Mouse (Mus musculus) retina, postnatal 7 days (tissue): Measurements from ENCODE around the gene Ntn1.

ENCODE experiments used
- DNase-seq: peaks from one replicate; pipeline ENCODE4 v3.0.0-alpha.2; 2012; ENCODE audit warnings: low read depth, low spot score

The Ntn1 gene

DNA sequence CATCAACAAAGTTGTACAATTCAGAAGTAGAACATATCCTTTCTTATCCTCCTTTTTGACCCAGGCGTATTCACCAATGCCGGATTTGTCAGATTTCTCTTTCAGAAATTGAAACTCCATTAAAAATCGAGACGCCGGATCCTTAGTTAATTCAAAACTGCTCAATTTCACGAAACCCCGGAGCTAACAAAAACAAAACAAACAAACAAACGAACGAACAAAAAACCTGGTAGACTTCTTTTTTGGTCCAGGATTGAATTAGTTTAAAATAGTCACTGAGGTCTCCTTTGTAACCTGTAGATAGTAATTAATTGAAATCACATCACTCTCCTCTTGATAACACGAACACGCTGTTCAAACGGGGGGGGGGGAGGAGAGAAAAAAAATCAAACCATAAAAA is 16.5 kb downstream of the Ntn1 start:
- DNase-seq, result no peak

DNA sequence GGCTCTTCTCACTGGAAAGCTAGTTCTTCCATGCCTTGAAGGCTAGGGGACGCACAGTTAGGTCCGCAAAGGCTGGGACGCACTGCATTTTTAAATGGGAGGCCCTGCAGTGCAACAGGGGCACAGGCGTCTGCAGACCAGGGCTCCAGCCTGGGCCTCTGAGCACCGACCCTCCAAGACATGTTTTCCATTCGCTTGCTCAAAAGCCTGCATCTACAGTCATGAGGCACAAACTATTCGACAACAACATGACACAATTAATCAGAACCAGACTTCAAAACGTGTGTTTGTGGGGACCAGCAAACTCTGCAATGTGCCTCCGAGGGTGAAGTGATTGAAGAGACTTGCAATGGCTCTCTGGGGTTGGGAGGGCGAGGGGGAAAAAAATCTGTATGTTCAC is 17.1 kb downstream of the Ntn1 start:
- no peak for DNase-seq

DNA sequence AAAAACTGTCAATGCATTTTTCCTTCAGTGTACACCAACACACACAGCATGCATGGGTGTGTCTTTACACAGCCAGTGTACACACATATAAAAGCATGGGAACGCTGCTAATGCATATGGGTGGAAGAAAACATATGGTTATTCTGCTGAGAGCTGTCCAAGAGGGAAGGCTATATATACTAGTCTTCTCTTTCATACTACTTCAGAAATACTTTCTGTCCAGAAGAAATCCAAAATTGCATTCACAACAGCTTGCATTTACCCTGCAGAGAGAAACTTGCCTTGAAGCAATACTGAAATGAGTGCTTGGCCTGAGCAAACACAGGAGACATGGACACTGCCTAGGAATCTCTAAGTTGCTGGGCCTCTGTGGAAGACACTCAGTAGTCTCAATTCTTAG is 18.8 kb downstream of the Ntn1 start:
- no peak for DNase-seq

DNA sequence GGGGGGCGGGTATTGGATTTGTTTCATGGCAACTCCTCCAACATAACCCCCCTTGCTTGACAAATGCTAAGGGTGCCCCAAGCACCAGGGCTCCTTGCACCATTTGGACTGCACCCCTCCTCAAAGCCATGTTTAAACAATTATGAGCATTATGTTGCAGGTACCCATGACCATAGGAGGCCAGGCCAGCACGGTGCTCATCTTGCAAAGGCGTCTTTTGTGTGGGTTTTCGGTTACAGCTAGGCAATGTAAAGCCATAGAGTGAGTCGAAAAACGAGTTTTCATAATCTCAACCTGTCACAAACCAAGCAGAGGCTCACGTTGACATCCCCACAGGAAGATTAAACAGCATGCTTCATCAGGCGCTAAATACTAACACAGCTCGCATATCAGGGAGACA is 19.3 kb downstream of the Ntn1 start:
- DNase-seq, result no peak

DNA sequence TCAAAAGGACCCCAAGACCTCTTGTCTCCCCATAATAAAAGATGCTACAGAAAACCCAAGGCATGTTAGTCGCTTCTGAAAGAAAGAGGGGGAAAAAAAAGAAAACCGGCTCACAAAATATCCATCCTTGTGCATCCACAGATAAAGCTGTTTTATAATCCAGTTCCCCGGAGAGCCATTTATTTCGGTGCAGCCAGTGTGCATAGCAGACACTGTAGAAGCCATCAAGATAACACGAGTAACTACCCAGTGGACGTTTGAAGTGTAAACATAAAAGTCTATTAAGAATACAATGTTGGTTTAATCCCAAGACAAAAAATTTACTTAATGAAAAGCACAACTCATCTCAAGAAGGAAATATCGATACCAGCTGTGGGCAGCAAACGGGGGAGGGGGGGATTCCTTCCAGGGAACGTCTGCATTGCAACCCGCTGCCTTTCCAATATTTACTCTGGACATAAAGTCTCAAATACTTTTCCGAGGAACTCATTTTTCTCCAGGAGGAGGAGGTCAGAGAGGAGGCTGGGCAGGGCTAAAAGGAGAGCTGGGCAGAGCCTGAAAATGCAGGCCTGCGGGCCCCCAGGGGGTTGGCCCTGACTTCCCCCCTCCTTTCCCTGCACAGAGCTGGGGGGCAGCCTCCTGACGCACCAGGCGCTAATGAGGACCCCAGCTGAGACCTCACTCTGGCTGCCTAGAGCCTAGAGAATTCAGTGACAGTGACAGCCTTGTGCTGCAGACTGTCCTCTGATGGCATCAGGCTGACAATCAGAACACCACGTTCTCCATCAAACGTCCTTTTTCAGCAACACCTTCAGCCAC is 21.5 kb downstream of the Ntn1 start:
- no peak for DNase-seq

DNA sequence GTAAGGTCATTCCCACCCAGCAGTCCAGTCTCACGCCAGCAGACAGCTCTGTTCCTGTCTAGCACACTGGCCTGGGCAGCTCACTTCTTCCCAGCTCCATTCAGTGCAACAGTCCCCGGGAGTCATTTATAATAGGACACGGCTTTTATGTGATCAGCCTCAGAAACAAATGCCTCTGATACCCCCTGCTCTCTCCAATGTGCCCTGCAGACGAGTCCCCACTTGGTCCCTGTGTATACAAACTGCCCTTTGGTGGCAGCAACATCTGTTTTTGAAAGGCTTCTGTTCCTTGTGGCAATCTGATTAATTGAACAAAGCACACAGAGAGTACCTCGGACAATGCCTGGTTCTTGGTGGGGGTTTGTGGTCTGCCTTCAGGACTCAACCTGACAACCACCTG is 22.2 kb downstream of the Ntn1 start:
- DNase-seq, result no peak

DNA sequence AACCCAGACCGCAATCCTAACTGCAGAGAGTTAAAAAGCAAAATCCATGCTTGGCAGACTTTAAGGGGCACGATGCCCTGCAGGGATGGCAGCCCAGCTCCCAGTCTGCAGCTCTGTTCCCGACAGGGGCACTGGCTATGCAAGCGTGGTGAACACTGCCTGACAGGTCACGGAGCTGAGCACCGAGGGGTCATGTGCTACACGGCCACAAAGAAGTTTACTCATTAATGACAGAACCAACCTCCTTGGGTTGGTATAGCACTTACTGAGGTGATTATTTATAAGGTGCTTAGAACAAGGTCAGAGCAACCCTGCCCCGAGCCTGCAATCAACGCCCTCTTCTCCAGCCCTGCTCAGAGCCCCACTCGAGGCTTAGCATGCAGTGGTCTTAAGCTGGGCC is 27.5 kb downstream of the Ntn1 start:
- no peak for DNase-seq

DNA sequence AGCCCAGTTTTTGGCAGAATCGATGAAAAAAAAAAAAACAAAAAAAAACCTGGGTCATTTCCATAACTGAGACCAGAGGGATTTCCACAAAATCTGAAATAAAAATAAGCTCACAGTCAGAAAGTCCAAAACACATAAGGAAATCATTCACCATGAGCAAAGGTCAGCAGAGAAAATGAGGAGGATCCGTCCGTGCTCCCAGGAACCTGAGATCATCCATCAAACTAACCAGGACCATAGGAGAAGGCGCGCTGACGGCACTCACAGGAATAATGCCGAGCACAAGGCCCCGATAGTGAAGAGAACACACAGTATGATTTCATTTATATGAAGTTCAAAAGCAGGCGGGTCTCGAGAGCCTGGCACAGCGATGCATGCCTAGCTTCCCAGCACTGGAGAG is 29.0 kb downstream of the Ntn1 start:
- DNase-seq, result no peak

DNA sequence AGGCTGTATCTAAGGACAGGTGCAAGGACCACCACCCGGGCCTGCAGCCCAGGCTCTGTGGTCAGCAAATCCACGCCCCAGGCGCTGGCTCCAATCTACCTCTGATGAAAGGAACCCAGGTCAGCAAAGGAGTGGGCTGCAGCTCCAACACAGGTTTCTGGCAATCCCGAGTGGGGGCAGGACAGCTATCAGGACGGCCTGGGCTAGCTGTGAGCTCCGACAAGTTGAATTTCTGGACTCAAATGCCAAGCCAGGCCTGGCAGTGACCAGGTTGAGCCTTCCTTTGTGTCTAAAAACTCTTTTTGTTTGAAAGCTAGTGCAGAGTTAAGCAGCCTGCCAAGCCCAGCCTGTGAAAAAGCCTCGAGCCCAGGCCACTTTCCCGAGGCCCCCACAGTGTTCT is 43.7 kb downstream of the Ntn1 start:
- DNase-seq, result no peak

DNA sequence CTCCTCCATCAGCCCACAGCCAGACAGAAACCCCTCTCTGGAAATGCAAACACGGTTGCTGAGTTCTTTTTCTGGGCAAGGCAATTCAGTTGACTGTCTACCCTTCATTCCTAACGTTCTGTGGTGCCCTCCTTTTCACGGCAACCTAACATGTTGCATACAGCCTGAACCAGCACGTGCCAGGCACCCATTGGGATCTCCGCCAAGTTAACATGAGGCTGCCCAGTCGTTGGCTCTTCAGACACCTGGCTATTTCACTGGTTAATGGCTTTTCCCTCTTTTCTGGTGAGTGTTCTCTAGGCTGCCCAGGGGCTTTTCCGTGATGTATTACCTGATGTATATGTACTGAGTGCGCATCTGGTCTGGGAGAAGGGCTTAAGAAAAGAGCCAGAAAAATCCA is 45.1 kb downstream of the Ntn1 start:
- no peak for DNase-seq

DNA sequence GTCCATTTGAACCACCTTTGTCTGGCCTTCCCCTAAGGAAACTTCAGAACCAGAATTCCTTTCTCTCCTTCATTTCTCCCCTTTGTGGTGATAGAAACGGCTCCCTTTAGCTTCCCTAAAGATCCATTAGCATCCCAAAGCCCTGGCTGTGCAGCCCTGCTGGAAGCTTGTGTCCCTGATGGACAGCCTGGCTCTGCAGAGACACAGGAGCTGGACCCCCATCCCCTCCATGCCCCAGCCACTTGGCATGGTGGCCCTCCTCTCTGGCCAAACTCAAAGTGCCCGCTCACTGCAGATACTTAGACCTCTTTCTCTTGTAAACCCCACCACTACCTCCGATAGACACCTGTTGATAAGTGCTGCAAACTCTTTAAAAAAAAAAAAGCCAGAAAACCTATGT is 45.8 kb downstream of the Ntn1 start:
- DNase-seq, result no peak

DNA sequence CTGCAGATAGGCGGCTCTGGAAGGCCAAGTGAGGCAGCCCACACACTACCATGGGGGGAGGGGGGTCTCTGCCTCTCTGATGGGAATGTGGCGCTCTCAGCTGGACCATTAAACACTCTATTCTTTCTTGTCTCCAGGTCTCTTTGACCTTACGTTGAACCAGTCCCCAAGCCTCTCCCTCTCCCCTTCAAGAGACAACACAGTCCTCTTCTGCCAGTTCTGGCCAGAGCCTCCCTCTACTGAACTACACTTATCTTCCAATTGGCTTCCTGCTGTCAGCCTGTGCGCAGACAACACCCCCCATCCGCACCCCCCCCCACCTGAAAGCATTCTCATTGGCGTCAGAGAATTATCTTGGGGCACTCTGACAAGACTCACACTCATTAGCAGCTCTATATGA is 48.4 kb downstream of the Ntn1 start:
- no peak for DNase-seq

DNA sequence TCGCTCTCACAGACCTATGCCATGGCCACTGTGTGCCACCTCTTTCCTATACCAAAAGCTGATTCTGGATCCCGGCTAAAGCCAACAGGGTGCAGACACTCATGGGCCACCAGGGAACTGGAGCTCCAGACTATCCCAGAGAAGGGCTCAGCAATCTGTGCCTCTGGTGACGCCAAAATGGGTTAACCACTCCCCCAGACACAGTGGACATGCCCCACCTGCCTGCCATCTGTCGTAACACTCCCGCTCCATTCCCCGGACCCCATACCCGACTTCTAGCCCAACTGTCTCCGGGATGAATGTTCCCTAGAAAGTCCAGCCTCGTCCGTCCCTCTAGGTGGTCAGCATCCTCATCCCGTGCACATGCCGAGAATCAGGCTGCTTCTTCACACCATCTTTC is 51.8 kb downstream of the Ntn1 start:
- no peak for DNase-seq

DNA sequence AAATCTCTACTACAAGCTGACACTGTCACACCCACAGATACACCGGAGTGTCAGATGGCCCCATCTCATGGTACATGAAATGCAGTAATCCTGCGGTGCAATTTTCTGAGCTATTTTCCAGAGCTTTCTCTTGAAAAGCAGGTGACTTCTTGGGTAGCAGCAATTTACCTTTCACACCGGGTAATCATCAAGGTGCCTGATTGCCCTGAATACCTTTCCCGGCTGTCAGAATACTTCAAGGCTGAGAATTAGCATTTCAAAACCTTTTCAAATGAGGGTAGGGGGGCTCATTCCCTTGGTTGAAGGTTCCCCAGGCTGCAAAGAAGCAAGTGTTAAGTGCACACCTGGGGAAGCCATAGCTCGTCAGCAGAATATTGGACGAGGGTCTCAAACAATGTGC is 52.5 kb downstream of the Ntn1 start:
- no peak for DNase-seq

DNA sequence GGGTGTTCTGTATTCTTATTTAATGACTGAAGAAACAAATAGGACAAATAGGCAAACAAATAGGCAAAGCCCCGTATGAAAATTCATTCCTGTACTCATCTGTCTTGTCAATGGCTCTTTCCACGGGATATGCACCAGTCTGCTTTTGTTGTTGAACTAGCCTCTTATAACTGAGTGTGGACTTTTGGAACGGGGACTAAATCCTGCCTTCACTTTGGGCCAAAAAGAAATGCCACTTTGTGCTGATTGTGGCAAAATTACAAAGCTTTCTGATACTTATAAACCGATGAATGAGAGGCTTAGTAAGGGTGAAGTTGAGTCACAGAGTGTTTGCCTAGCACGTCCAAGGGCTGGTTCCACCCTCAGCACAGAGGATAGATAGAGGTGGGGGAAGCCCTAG is 53.1 kb downstream of the Ntn1 start:
- no peak for DNase-seq

DNA sequence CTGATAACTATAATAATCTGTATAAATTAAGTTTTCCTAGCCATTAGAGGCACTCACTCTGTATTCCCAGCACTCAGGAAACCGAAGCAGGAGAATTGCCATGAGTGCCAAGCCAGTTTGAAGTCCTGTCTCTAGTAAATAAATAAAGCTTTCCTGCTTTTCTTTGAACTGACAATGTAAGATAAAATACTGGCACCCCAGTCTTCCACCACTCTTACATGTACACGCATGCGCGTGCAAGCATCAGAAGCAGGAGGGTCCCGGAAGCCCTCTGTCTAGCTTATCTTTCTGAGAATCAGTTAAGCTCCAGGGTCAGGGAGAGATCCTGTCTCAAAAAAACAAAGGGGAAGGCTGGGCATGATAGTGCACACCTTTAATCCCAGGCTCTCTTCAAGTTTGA is 54.5 kb downstream of the Ntn1 start:
- DNase-seq, result no peak

DNA sequence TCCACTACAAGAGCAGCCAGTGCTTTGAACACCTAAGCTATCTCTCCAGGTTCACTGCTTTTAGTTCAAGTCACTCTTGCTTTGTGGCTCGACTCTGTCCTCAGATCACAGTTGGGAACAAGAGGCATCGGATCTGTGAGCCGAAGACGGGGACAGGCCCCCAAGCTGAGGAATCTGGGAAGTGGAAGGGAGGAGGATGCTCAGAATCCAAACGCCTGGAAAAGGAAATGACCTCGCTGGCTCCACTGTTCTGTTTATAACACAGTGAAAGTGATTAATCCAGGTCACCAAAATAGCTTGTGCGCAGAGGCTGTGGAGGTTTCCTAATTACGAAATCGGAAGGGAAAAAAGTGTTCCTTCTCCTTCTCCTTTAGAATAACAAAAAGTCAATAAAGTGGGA is 56.4 kb downstream of the Ntn1 start:
- DNase-seq, result no peak

DNA sequence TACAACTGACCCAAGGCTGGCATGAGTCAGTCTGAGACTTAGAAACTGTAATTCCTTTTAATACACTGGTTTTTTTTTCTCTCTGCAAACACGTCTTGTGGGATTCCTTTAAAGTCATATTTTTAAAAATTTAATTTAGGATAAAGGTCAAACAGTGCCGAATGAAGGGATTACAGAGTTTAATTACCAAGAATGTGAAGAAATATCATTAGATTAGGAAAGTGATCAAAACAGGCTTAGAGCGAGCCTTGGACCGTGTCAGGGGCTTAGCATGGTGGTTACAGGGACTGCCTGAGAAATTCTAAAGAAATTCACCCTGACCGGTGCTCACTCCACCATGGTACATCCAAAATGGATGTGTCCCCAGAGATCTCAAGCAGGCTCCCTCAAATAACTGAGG is 57.9 kb downstream of the Ntn1 start:
- no peak for DNase-seq

DNA sequence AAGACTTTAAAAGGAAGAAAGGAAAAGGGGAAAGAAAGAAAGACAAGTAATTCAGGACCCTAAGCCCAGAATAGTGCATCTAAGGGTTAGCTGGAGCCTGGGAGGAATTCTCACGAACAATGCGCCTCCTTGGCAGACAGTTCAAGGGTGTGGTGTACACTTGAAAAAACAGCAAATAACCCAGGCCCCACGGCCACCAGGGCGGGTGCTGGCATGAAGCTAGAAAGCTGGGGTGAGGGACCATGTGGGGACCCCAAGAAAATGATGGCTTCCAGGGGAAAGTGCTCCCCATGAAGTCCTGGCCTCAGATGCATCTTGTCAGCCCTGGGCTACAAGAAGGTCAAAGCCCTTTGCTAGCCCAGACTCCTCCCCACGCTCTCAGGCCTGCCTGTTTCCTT is 58.6 kb downstream of the Ntn1 start:
- no peak for DNase-seq

DNA sequence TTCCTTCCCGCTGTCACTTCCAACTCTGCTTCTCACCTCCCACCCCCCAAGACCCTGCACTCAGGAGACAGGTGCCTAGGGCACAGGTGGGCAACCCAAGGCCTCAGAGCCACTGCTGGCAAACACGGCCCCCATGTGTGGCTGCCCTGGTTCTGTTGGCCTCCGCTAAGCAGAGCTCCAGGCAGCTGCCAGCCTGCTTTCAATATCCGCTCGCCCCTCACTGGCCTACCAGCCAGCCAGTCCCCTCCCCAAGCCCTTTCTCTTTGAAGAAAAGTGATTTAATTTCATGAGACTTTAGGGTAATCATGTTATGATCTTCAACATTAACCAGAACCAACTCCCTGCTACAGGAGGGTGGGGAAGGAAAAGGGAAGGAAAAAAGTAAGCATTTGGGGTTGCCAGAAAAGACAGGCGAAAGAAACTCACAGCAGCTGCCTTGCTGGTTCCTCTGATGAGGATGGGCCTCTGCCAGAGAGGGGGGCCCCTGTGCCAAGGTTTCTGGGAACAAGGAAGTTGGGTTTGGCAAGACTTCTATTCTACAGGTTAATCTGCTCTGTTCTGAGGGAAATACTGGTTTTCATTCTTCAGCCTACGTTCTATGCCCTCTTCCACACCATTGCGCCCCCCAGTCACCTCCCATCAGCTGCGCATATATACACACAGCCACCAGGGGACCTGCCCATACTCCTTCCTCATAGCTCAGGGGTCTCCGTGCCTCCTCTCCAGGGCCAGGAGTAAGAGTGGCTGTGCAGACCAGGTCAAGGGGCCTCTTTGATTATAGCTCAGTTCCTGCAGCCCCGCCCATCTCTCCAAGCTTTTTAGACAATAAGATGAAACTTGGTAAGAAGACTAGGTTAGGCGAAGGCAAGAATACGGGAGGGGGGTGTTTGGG is 59.3 kb downstream of the Ntn1 start:
- no peak for DNase-seq

DNA sequence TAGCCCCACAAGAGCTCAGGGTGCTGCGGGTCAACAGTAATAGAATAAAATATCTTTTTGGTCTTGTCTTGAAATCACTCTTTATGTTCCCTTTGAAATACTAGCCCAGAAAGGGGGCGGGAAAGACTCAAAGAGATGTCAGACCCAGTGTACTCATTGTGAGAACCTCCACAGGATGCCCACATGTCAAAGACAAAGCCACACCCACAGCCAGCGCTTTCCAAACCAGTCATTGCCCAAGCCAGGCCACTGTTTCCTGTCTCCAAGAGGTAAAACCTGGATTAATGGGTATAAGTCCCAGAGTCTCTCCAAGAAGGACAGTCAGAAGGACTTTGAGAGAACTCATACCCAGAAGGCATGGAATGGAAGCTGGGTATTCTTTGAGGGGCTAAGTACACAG is 60.3 kb downstream of the Ntn1 start:
- no peak for DNase-seq

DNA sequence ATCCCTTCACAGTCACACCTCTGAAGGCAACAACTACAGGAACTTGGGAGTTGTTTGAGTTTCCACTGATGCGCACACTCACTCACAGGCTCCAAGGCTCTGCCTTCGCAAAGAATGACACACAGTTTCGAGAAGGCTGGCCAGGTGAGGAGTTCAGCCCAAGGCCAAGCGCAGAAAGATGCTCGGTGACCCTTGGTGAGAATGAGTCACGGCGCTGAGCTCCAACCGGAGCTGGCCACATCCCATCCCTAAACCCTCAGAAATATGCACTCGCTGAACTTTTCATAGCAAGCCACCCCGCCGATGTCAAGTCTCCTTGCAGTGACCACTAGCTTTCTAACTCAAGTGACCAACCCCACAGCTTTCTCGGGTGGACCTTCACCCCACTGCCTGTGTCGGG is 60.8 kb downstream of the Ntn1 start:
- DNase-seq, result no peak

DNA sequence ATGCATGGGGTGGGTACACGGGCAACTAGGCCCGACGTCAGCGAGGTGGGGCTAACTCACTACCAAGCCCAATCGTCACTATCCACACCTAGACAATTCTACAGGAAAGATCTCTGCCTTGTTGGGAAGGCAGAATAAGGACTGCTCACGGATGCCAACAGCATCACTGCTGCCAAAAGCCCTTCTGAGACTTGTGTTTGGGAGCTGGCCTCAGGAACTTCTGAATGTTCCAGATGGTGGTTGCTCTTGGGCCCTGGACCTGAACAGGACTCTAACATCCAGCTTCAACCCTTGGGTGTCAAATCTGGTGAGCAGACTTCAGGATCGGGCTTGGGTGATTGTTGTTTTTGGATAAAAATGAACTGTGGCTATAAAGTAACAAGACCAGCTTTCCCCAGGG is 61.3 kb downstream of the Ntn1 start:
- DNase-seq, result no peak
